Mouse (Mus musculus) G1E (cell line): ENCODE data around the gene Frg2f1. TPM values are rescaled to one million over a fixed set of nuclear protein-coding genes. Genes with fewer than 3 reads are reported as not detected.

ENCODE experiments used
- ATAC-seq: 2 replicates; pipeline ENCODE4 v1.8.0; 2016; ENCODE audit warnings: mild to moderate bottlenecking; ENCODE audit not compliant: insufficient number of reproducible peaks, poor library complexity, low FRiP score, severe bottlenecking; ENCODE audit errors: extremely low read depth
- DNase-seq: peaks from one replicate; pipeline ENCODE4 v3.0.0; 2012; ENCODE audit warnings: low spot score
- H3K27me3 ChIP-seq: 2 replicates; pipeline ENCODE4 v1.6.1; 2012; ENCODE audit warnings: mild to moderate bottlenecking, low read length, inconsistent platforms; ENCODE audit not compliant: insufficient read depth
- H3K36me3 ChIP-seq: replicated peaks from 2 replicates; pipeline ENCODE3; 2012; ENCODE audit warnings: mild to moderate bottlenecking, inconsistent platforms
- H3K4me1 ChIP-seq: 2 replicates; pipeline ENCODE4 v1.6.1; 2012; ENCODE audit warnings: low read depth, low read length, inconsistent platforms, mixed read lengths; ENCODE audit not compliant: insufficient read depth
- H3K4me3 ChIP-seq: 2 replicates; pipeline ENCODE4 v1.5.1; 2012; ENCODE audit warnings: low read depth, mild to moderate bottlenecking, inconsistent platforms, low read length, moderate library complexity, mixed read lengths
- H3K9me3 ChIP-seq: replicated peaks from 2 replicates; pipeline ENCODE4 v1.6.1; 2012; ENCODE audit warnings: inconsistent platforms
- CTCF ChIP-seq: IDR thresholded peaks from 2 replicates; pipeline ENCODE4 v1.5.1; 2012; ENCODE audit warnings: low read depth, low read length, inconsistent platforms, mixed read lengths
- GATA1 ChIP-seq: IDR thresholded peaks from 2 replicates; pipeline ENCODE4 v1.6.1; 2012; ENCODE audit warnings: borderline replicate concordance, low read length, inconsistent platforms, mixed read lengths
- GATA2 ChIP-seq: IDR thresholded peaks from 2 replicates; pipeline ENCODE4 v1.6.1; 2012; ENCODE audit warnings: low read depth, low read length, inconsistent platforms, borderline replicate concordance
- POLR2AphosphoS5 ChIP-seq: IDR thresholded peaks from 2 replicates; pipeline ENCODE4 v1.6.1; 2012; ENCODE audit warnings: low read depth, low read length, inconsistent platforms; ENCODE audit not compliant: insufficient replicate concordance
- TAL1 ChIP-seq: conservative IDR thresholded peaks from 2 replicates; pipeline ENCODE4 v1.6.1; 2012; ENCODE audit warnings: low read depth, low read length, inconsistent platforms, mixed read lengths
- polyA plus RNA-seq: library from polyadenylated mRNA; stranded (reverse); fragments of >175 nt; gene quantifications from 2 replicates; pipeline ENCODE4 v1.2.3, GENCODE M21; 2012
- total RNA-seq, 2 experiments: library from RNA; stranded (forward) in 1 of 2; stranded (reverse) in 1 of 2; fragments of 200-1000 nt in 1 of 2; fragments of >200 nt in 1 of 2; fragmentation: Nextera tagmentation in 1 of 2; gene quantifications; 2 replicates each; pipeline ENCODE4 v1.2.3; 2014 to 2017

Frg2f1 gene
- total and polyA plus RNA-seq, 3 experiments, result 3.4 to 5.3 (median 4.2) TPM

- TF ChIP-seq CTCF (no peak), POLR2AphosphoS5 (no peak), GATA2 (no peak), GATA1 (no peak), TAL1 (no peak)
- ATAC-seq (no peak), DNase-seq (no peak)
These were observed 4.2 kb downstream of the Frg2f1 start for GRCm38 (mm10) chr4:119535103-119535502.

GRCm38 (mm10) chr4:119531813-119532212 is 7.5 kb downstream of the Frg2f1 start:
- ATAC-seq (no peak), DNase-seq (no peak)
- peaks cover 9% of the 10 kb centered on the region; the same call in 1 of the 2 replicates for H3K27me3 ChIP-seq
- H3K4me1 ChIP-seq, result peaks cover 3% of the 10 kb centered on the region; the same call in 1 of the 2 replicates
- TF ChIP-seq GATA2 (no peak), POLR2AphosphoS5 (no peak), GATA1 (no peak), TAL1 (no peak), CTCF (no peak)
- no peaks in the 10 kb centered on the region for H3K36me3 ChIP-seq
- no peaks in the 10 kb centered on the region for H3K9me3 ChIP-seq
- H3K4me3 ChIP-seq, result no peak overlapping the region

More at GRCm38 (mm10) chr4:119535103-119535502, 4.2 kb downstream of the Frg2f1 start:
- Histone ChIP-seq H3K4me1 (peaks cover 7% of the 10 kb centered on the region), H3K9me3 (no peaks in the 10 kb centered on the region), H3K4me3 (no peak overlapping the region), H3K36me3 (no peaks in the 10 kb centered on the region), H3K27me3 (peaks cover 9% of the 10 kb centered on the region; the same call in 1 of the 2 replicates)

GRCm38 (mm10) chr4:119526329-119526845 is 12.9 kb downstream of the Frg2f1 start:
- H3K4me3 ChIP-seq, result no peak overlapping the region
- H3K4me1 ChIP-seq, result peaks cover 3% of the 10 kb centered on the region; the same call in 1 of the 2 replicates
- TF ChIP-seq GATA1, result no peak
- no peak for TF ChIP-seq GATA2
- TF ChIP-seq CTCF, result no peak
- TF ChIP-seq TAL1, result no peak
- DNase-seq, result no peak
- no peaks in the 10 kb centered on the region for H3K9me3 ChIP-seq
- no peak for ATAC-seq
- peaks cover 9% of the 10 kb centered on the region for H3K27me3 ChIP-seq
- no peaks in the 10 kb centered on the region for H3K36me3 ChIP-seq

GRCm38 (mm10) chr4:119524466-119524865 is 14.9 kb downstream of the Frg2f1 start:
- no peak for ATAC-seq
- no peak for TF ChIP-seq POLR2AphosphoS5
- TF ChIP-seq GATA2, result no peak
- TF ChIP-seq CTCF, result no peak
- no peak for TF ChIP-seq TAL1
- no peak for TF ChIP-seq GATA1

GRCm38 (mm10) chr4:119524010-119524409 is 15.3 kb downstream of the Frg2f1 start:
- Histone ChIP-seq H3K9me3 (no peaks in the 10 kb centered on the region), H3K36me3 (no peaks in the 10 kb centered on the region), H3K4me1 (no peaks in the 10 kb centered on the region), H3K4me3 (no peak overlapping the region), H3K27me3 (peaks cover 9% of the 10 kb centered on the region)
- ATAC-seq (no peak), DNase-seq (no peak)
- TF ChIP-seq POLR2AphosphoS5, result no peak
- TF ChIP-seq GATA1, result no peak
- TF ChIP-seq TAL1, result no peak
- no peak for TF ChIP-seq CTCF
- TF ChIP-seq GATA2, result no peak

More at GRCm38 (mm10) chr4:119524466-119524865, 14.9 kb downstream of the Frg2f1 start:
- Histone ChIP-seq H3K27me3 (peaks cover 9% of the 10 kb centered on the region), H3K4me1 (no peaks in the 10 kb centered on the region), H3K9me3 (no peaks in the 10 kb centered on the region), H3K36me3 (no peaks in the 10 kb centered on the region), H3K4me3 (no peak overlapping the region)
- no peak for DNase-seq

GRCm38 (mm10) chr4:119523575-119523974 is 15.8 kb downstream of the Frg2f1 start:
- Histone ChIP-seq H3K27me3 (peaks cover 9% of the 10 kb centered on the region), H3K4me1 (no peaks in the 10 kb centered on the region), H3K9me3 (no peaks in the 10 kb centered on the region), H3K4me3 (no peak overlapping the region), H3K36me3 (no peaks in the 10 kb centered on the region)
- ATAC-seq, result no peak
- no peak for DNase-seq
- TF ChIP-seq POLR2AphosphoS5 (no peak), GATA1 (no peak), GATA2 (no peak), TAL1 (no peak), CTCF (no peak)
